Mouse (Mus musculus) forebrain, embryonic 11.5 days (tissue): Measurements from ENCODE around the gene Tex30. TPM values are rescaled to one million over a fixed set of nuclear protein-coding genes. Genes with fewer than 3 reads are reported as not detected.
A peak's percentile ranks its signal among the peaks of the same experiment; 100 is the strongest.

ENCODE experiments used
- ATAC-seq: fragments of 200-750 bp; cut with Nextera tagmentation; replicated peaks from 2 replicates; pipeline ENCODE4 v1.8.0; 2017; ENCODE audit warnings: moderate TSS enrichment; ENCODE audit not compliant: low FRiP score
- DNase-seq: peaks from one replicate; pipeline ENCODE4 v3.0.0-alpha.2; 2017; ENCODE audit warnings: low spot score
- H3K27ac ChIP-seq: fragments of 300-500 bp; sonication (generic); 2 replicates; pipeline ENCODE4 v1.5.1; 2014; ENCODE audit warnings: low read depth, low read length
- H3K27me3 ChIP-seq: fragments of 300-500 bp; sonication (generic); 2 replicates; pipeline ENCODE4 v1.6.1; 2014; ENCODE audit warnings: mild to moderate bottlenecking, low read length, mixed read lengths; ENCODE audit not compliant: control insufficient read depth, insufficient read depth
- H3K36me3 ChIP-seq: fragments of 300-500 bp; sonication (generic); 2 replicates; pipeline ENCODE4 v1.6.1; 2014; ENCODE audit warnings: mild to moderate bottlenecking, low read length, moderate library complexity, mixed read lengths; ENCODE audit not compliant: control insufficient read depth, insufficient read depth
- H3K4me1 ChIP-seq: fragments of 300-500 bp; sonication (generic); replicated peaks from 2 replicates; pipeline ENCODE4 v1.6.1; 2014; ENCODE audit warnings: low read length, mixed read lengths; ENCODE audit not compliant: control insufficient read depth, insufficient read depth
- H3K4me2 ChIP-seq: fragments of 300-500 bp; sonication (generic); 2 replicates; pipeline ENCODE4 v1.6.1; 2014; ENCODE audit warnings: low read depth, mild to moderate bottlenecking, low read length, moderate library complexity, mixed read lengths; ENCODE audit not compliant: severe bottlenecking
- H3K4me3 ChIP-seq: fragments of 300-500 bp; sonication (generic); 2 replicates; pipeline ENCODE4 v1.5.1; 2014; ENCODE audit warnings: low read depth, low read length
- H3K9ac ChIP-seq: fragments of 300-500 bp; sonication (generic); 2 replicates; pipeline ENCODE4 v1.6.1; 2014; ENCODE audit warnings: low read length
- H3K9me3 ChIP-seq: fragments of 300-500 bp; sonication (generic); 2 replicates; pipeline ENCODE4 v1.6.1; 2016; ENCODE audit warnings: low read length, mixed read lengths; ENCODE audit not compliant: control insufficient read depth
- WGBS: fragments of 180-500 bp; shearing (Covaris S2); extraction: QIAGEN DNeasy Blood & Tissue Kit; methylation state at CpG from one replicate; pipeline ENCODE4 v1.1.7; 2014; 5-methylcytosine and 5-hydroxymethylcytosine counted together
- polyA plus RNA-seq: library from polyadenylated mRNA; unstranded; fragments of >200 nt; fragmentation: Nextera tagmentation; extraction: Ambion mirVana; gene quantifications from 2 replicates; pipeline ENCODE4 v1.2.1, GENCODE M21; 2014

Tex30 gene
- polyA plus RNA-seq, 1 experiment from 2014 or later: 123 TPM

DNA sequence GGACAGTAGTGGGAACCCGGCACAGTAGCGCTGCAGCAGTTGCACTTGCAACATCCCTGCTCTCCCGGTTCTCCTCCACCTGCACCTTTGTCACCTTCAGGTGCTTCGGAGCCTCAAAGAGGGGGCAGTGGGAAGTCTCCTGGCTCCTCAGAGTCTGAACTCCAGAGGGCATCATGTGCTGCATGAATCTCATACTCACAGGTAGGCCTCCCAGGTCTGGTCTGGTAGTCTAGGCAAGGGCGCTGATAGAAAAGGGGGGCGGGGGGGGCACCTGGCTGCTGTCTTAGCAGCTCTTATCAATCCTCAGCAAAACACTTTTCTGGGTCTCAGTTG, 17.8 kb upstream of the Tex30 start:
- Histone ChIP-seq H3K4me3 (peak overlapping the region; percentile 75), H3K4me2 (peak overlapping the region; percentile 83), H3K4me1 (0 out of 2 replicates have a peak, but pooled peaks cover 1% of the 10 kb centered on the region), H3K27me3 (no peaks in the 10 kb centered on the region), H3K9ac (peak overlapping the region; percentile 80), H3K9me3 (no peaks in the 10 kb centered on the region), H3K27ac (peak overlapping the region; percentile 92), H3K36me3 (no peaks in the 10 kb centered on the region)
- 3% methylated on average over 6 of the region's 6 CpGs for WGBS
- peak; percentile 28 for ATAC-seq
- no peak for DNase-seq

DNA sequence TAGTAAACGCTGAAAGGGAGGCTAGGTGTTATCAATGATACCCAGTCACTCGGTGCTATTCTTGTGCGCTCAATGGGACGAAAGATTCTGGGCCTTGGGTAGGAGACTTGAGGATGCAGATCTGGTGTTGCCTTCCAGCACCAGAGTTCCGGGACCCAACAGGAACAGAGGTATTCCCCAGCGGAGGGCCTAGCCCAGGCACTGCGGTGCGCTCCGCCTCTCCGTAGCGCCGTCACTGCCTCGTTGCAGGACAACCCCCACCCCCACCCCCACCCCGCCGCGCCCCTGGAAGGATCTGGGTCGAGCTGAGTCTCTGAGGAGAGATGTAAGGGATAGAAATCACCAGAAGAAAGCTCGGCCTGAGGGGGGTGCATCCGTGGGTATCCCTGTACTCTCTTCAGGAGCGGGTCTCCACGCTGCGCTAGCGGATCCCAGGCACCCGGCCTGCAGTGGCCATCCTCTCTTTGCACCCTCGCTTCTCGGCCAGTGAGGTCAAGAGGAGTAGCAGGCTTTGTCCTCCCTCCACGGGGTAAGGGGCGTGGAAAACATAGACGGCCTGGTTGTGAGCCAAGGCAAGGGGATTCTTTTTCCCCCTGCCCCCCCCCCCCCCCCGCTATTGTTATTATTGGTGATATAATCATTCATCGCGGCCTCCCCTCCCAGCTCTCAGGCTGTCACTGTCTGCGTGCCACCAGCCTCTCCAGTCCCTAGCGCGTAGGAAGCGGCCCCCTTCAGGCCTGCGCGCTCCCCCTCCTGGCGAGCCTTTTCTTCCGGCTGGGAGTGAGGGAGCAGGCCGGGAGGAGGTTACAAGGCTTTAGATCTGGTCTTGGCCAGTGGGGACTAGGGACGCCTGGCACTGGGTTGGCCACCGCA, 17.2 kb upstream of the Tex30 start:
- Histone ChIP-seq H3K4me3 (peak overlapping the region; percentile 75), H3K4me1 (0 out of 2 replicates have a peak, but pooled peaks cover 1% of the 10 kb centered on the region), H3K4me2 (peak overlapping the region; percentile 83), H3K36me3 (no peaks in the 10 kb centered on the region; the same call in 1 of the 2 replicates), H3K9me3 (no peaks in the 10 kb centered on the region), H3K27ac (peak overlapping the region; percentile 92), H3K9ac (peak overlapping the region; percentile 80), H3K27me3 (no peaks in the 10 kb centered on the region)
- peak; percentile 90 for DNase-seq
- under 1% methylated on average over 39 of the region's 43 CpGs for WGBS
- ATAC-seq: peak; percentile 89

DNA sequence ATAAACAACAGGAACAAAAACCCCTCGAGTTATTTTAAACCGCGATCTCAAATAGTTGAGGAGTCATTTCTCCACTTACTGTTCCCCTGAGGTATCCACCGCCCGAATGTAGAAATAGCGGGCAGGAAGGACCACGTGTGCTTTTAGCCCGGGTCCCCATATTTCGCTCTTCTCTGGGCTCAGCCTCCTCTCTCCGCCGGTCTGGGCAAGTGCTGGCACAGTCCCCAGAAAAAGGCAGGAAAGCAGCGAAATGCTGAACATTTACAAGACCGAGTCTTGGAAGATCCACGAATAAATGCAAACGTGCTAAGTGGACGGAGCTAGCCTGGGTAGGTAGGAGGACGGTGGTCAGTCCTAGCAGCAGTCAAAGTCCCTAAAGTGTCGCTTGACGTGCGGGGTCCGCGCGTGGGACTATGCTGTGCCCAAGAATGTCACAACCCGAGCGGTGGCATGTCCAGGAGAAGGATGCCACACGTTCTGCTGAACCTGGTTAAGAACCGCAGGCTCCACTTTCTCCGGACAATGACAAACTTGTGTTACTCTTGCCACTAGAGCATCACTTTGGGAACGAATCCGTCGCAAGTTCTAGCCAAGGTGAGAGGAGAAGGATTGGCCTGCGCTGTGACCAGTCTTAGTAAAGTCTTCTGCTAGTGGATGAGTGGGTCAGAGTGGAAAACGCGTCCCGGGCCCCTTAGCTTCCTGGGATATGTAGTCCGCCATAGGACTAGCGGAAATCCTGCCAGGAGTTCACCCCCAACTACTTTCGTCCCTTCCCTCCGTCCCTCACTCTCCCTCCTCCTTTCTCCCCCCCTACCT, 16.2 kb upstream of the Tex30 start, which contains the start of the genes Kdelc1 and Bivm:
Gene Kdelc1 (minus strand): TSS at position 570 of the 816 bp plus-strand sequence.
Gene Bivm (plus strand): TSS at position 719 of the 816 bp plus-strand sequence.
- 0 out of 2 replicates have a peak, but pooled peaks cover 1% of the 10 kb centered on the region for H3K4me1 ChIP-seq

DNA sequence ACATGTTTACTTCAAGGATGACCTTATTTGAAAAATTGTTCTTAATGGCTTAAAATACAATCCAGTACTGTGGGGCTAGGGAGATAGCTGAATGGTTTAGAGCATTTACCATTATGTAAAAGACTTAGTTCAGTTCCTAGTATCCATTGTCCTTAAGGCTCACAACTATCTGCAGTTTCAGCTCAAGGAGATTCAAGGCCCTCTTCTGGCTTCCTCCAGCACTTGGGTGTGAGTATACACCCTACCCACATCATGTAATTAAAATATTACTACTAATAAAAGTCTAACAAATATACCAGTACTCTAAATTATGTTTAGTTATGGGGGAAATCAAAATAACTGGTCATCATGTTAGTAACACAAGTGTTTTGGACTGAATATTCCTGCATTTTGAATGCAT, 15.3 kb upstream of the Tex30 start:
- ATAC-seq (no peak), DNase-seq (no peak)
- Histone ChIP-seq H3K27me3 (no peaks in the 10 kb centered on the region), H3K27ac (no peak overlapping the region), H3K4me2 (peak overlapping the region; percentile 50; the same call in 1 of the 2 replicates), H3K4me3 (peak overlapping the region; percentile 75), H3K36me3 (no peaks in the 10 kb centered on the region; the same call in 1 of the 2 replicates), H3K9ac (no peak overlapping the region; the same call in 1 of the 2 replicates), H3K9me3 (no peaks in the 10 kb centered on the region), H3K4me1 (0 out of 2 replicates have a peak, but pooled peaks cover 1% of the 10 kb centered on the region)

More for the DNA sequence above, 16.2 kb upstream of the Tex30 start, which contains the start of the genes Kdelc1 and Bivm:
- DNase-seq (peak; percentile 92), ATAC-seq (peak; percentile 96)
- under 1% methylated on average over 39 of the region's 39 CpGs for WGBS
- H3K27ac ChIP-seq: peak within 1 kb of the TSS; percentile 92
- H3K4me2 ChIP-seq: peak within 1 kb of the TSS; percentile 83
- peak within 1 kb of the TSS; percentile 75 for H3K4me3 ChIP-seq
- H3K27me3 ChIP-seq: no peaks in the 10 kb centered on the region
- H3K9me3 ChIP-seq: no peaks in the 10 kb centered on the region
- peak within 1 kb of the TSS; percentile 80 for H3K9ac ChIP-seq
- H3K36me3 ChIP-seq: no peaks in the 10 kb centered on the region; the same call in 1 of the 2 replicates

DNA sequence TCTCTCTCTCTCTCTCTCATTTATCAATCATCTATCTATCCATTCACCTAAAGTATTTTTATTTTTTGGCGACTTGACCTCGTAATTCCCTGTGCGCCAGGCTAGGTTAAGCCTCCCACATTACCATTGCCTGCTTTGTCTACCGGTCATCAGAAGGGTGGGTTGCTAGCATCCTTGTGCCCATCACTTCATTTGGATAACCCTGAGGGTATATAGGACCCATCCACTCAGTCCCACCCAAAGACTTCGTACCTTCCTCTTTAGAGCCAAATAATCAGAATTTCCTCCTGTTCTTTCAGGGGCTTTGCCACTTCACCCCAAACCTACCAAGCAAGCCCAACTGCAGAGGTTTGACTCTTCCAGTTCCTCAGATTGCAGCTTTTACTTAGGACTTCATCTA, 698 bp upstream of the Tex30 start:
- peak overlapping the region; percentile 61 for H3K9ac ChIP-seq
- no peak overlapping the region for H3K27ac ChIP-seq
- 17% methylated on average over 5 of the region's 5 CpGs for WGBS

DNA sequence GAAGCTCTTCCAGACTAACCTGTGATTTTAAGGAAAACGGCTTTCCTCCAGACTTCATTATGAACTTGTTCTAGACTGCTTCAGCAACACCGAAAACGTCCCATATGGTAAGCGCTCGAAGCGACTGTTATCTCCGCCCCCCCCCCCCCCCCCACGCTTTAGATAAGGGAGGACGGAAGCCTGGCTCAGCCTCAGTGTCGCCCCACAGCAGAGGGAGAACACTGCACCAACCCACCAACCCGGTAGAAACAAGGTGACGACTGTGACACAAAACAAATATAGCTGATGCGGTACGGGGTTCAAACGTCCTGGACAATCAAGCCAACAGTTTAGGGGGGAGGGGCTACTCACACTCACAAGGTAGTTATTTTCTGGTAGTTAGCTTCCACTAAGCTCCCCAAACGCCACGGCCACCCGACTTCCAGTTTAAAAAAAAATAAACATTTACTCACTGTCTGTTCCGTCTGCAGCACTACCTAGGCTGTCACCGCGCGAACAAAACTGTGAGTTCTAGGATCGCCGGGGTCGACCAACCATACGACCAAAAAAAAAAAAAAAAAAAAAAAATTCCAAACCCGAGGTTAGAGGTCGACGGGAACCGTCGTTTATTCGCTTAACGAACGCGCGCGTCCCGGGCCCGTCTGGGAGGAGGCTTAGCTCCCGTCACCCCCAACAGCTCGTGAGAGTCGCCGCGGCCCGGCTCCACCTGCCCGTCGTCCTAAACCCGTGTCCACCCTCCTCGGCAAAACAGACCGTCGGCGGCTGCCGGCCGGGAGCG, 604 bp downstream of the Tex30 start:
- Histone ChIP-seq H3K9me3 (no peaks in the 10 kb centered on the region), H3K9ac (peak overlapping the region; percentile 79), H3K4me2 (peak overlapping the region; percentile 45), H3K27ac (peak overlapping the region; percentile 82), H3K4me1 (peaks cover 3% of the 10 kb centered on the region; the same call in 1 of the 2 replicates), H3K36me3 (no peaks in the 10 kb centered on the region; the same call in 1 of the 2 replicates), H3K27me3 (no peaks in the 10 kb centered on the region), H3K4me3 (peak overlapping the region; percentile 76)
- WGBS: under 1% methylated on average over 54 of the region's 55 CpGs
- peak; percentile 74 for DNase-seq
- peak; percentile 80 for ATAC-seq

More for the DNA sequence above, 698 bp upstream of the Tex30 start:
- H3K27me3 ChIP-seq: no peaks in the 10 kb centered on the region
- H3K9me3 ChIP-seq: no peaks in the 10 kb centered on the region
- H3K36me3 ChIP-seq: no peaks in the 10 kb centered on the region; the same call in 1 of the 2 replicates
- DNase-seq: no peak
- ATAC-seq: 0 out of 2 replicates have a peak, but pooled peaks have one; percentile 26
- H3K4me3 ChIP-seq: peak overlapping the region; percentile 76
- peak overlapping the region; percentile 54 for H3K4me2 ChIP-seq
- peaks cover 3% of the 10 kb centered on the region; the same call in 1 of the 2 replicates for H3K4me1 ChIP-seq

DNA sequence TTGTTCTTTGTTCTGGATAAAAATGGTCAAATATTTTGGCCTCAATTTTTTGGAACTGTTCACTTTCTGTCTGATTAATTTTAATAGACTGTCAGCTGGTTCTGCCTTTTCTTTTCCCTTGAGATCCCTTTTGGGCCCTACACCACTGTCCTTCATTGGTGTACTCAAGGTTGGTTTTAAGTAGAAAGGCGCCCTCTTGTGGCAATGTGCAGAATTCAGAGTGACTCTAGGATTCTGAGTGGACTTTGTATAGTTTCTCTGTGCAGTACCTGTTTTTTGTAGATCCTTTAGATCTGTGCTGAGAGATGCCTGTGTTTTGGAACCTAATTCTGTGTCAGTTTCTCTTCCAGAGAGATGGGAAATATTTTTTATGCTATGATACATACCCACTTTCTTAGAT, 37.6 kb downstream of the Tex30 start:
- Histone ChIP-seq H3K4me1 (no peaks in the 10 kb centered on the region), H3K36me3 (no peaks in the 10 kb centered on the region), H3K9me3 (no peaks in the 10 kb centered on the region), H3K4me3 (no peak overlapping the region), H3K27ac (no peak overlapping the region), H3K4me2 (no peak overlapping the region), H3K9ac (no peak overlapping the region), H3K27me3 (no peaks in the 10 kb centered on the region)
- ATAC-seq: no peak
- 0% methylated on average over 1 of the region's 1 CpGs for WGBS
- DNase-seq: no peak
